Mouse (Mus musculus) C2C12 (cell line): ENCODE results near the gene Cmas. TPM values are rescaled to one million over a fixed set of nuclear protein-coding genes. Genes with fewer than 3 reads are reported as not detected.

ENCODE experiments used
- H3K27me3 ChIP-seq: one replicate; pipeline ENCODE4 v1.6.1; 2011; ENCODE audit not compliant: control insufficient read depth, insufficient read depth, insufficient read length
- H3K36me3 ChIP-seq: one replicate; pipeline ENCODE4 v1.6.1; 2011; ENCODE audit not compliant: control insufficient read depth, insufficient read depth
- H3K4me3 ChIP-seq: one replicate; pipeline ENCODE4 v1.5.1; 2011; ENCODE audit warnings: mild to moderate bottlenecking, control low read depth; ENCODE audit not compliant: poor library complexity, insufficient read depth, severe bottlenecking
- H3K79me2 ChIP-seq: one replicate; pipeline ENCODE4 v1.6.1; 2011; ENCODE audit not compliant: control insufficient read depth, insufficient read depth
- H3K79me3 ChIP-seq: one replicate; pipeline ENCODE4 v1.6.1; 2011; ENCODE audit warnings: low read depth, control low read depth
- H3ac ChIP-seq: one replicate; pipeline ENCODE3; 2011; ENCODE audit warnings: low read depth; ENCODE audit not compliant: control insufficient read depth, insufficient read length
- CEBPB ChIP-seq: IDR thresholded peaks from one replicate; pipeline ENCODE4 v1.6.1; 2011; ENCODE audit warnings: low read depth, mild to moderate bottlenecking, control low read depth, moderate library complexity
- CTCF ChIP-seq: IDR thresholded peaks from one replicate; pipeline ENCODE4 v1.5.1; 2011; ENCODE audit not compliant: control insufficient read depth, insufficient read depth, insufficient read length
- FOSL1 ChIP-seq: IDR thresholded peaks from one replicate; pipeline ENCODE4 v1.8.0; 2011; ENCODE audit warnings: mild to moderate bottlenecking, low read length; ENCODE audit not compliant: poor library complexity, insufficient read depth, severe bottlenecking
- MAX ChIP-seq: IDR thresholded peaks from one replicate; pipeline ENCODE4 v1.6.1; 2011; ENCODE audit warnings: mild to moderate bottlenecking, control low read depth
- MYOD1 ChIP-seq: IDR thresholded peaks from one replicate; pipeline ENCODE4 v1.6.1; 2011; ENCODE audit warnings: low read depth; ENCODE audit not compliant: control insufficient read depth, insufficient read length
- MYOG ChIP-seq: IDR thresholded peaks from one replicate; pipeline ENCODE4 v1.6.1; 2011; ENCODE audit not compliant: control insufficient read depth, insufficient read length; ENCODE audit errors: extremely low read depth
- USF1 ChIP-seq: IDR thresholded peaks from one replicate; pipeline ENCODE4 v1.6.1; 2011; ENCODE audit warnings: low read depth, mild to moderate bottlenecking, control low read depth, moderate library complexity
- polyA plus RNA-seq: library from polyadenylated mRNA; unstranded; fragments of >200 nt; fragmentation: generic; extraction: Trizol; gene quantifications from one replicate; pipeline ENCODE4 v1.2.1, GENCODE M21; 2012; ENCODE audit warnings: missing spikeins

Cmas gene
- polyA plus RNA-seq, 1 experiment = 34.1 TPM

DNA sequence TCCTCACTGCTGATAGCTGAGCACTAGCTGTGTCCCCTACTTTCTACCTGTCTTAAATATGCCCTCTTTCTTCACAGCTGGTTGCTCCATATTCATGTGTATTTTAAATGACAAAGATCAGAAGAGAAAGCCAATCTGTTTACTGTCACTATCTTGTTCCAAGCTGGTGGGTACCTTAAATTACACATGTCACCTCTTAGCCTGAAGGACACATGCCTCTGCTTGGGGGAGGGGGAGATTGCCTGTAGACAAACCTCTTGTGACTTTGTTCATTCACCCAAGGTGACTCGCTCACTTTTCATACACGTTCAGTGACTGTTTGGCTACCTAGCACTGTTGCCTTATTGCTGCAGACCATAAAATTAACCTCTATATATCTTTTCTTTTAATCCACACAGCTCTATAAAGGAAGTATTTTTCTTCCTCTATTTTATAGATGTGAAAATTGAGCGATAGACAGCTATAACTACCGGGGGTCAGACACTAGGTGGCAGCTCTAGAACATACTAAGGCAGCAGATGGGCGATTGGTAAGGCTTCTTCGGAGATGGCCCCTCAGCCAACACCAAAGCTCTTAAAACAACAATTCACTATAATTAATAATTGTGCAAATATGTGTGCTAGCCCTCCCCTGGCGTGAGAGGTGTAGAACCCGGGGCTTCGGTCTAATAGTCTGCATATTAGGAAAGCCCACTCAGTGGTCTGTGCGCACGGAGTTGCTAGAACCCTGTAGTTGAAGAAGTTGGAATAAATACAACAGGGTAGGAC lies 22.7 kb downstream of the Cmas start:
- Histone ChIP-seq H3ac (no peak overlapping the region), H3K79me3 (no peaks in the 10 kb centered on the region), H3K36me3 (peaks cover under 1% of the 10 kb centered on the region), H3K4me3 (no peak overlapping the region), H3K27me3 (no peaks in the 10 kb centered on the region), H3K79me2 (no peaks in the 10 kb centered on the region)
- TF ChIP-seq CEBPB (no peak), MYOG (no peak), USF1 (no peak), CTCF (no peak), FOSL1 (no peak), MAX (no peak), MYOD1 (no peak)

DNA sequence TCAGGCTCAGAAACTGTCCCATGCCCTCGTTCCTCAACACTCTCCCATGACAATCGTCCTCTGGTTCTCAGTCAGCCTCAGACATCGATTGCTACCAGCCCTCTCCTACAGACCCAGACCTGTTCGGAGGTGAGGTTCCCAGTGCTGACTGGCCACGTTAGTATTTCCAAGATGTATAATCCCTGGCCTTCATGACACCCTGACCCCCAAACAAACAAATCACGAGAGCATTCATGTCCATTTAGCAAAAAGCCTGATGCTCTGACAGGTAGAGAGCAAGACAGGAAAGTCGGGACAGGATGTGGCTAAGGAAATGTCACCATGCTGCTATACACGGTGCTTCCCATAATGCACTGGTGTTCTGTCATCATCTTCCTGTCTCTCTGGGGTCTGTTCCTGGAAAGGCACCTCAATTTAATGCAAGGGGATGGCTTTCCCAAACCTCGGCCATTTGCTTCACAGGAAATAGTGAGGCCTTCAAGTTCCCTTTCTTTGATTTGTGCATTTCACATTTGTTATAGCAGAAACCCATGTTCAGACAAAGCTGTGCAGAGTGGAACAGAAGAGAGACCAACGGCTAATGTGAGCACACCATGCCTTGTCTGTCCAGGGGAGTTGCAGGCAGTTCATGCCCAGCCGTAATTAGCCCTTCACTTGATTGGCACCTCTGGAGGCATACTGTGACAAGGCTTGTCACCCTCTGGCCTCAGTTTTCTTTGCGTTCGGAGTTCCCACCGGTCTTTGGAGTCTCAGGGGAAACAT lies 23.5 kb downstream of the Cmas start:
- no peaks in the 10 kb centered on the region for H3K27me3 ChIP-seq
- H3K4me3 ChIP-seq = no peak overlapping the region
- H3K79me2 ChIP-seq = no peaks in the 10 kb centered on the region
- TF ChIP-seq MYOD1 (no peak), CEBPB (no peak), MAX (no peak), MYOG (no peak), USF1 (no peak), CTCF (no peak), FOSL1 (no peak)
- no peak overlapping the region for H3ac ChIP-seq
- H3K36me3 ChIP-seq = no peaks in the 10 kb centered on the region
- H3K79me3 ChIP-seq = no peaks in the 10 kb centered on the region

DNA sequence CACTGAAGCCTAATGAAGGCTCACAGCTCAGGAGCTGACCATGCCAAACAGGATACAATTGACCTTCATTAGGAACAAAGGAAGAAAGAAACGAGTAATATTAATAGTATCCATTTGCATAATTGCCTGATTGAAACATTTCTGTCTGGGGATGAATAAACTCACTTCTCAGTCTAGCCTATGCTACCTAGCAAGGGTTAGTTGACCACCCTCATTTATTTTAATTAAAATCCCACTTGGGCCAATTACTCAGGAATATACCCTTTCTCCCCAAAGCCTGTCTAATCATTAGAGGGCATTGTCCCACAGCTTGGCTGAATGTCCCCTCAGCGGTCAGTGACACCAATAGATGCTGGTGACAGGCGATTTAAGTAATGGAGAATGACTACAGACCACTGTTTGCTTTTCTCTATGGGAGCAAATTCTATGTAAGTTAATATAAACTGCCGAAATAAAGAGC lies 24.1 kb downstream of the Cmas start:
- TF ChIP-seq FOSL1 (no peak), MYOD1 (no peak), MYOG (no peak), CEBPB (no peak), CTCF (no peak), MAX (no peak), USF1 (no peak)
- Histone ChIP-seq H3K4me3 (no peak overlapping the region), H3ac (no peak overlapping the region), H3K79me2 (no peaks in the 10 kb centered on the region), H3K36me3 (no peaks in the 10 kb centered on the region), H3K79me3 (no peaks in the 10 kb centered on the region), H3K27me3 (no peaks in the 10 kb centered on the region)

DNA sequence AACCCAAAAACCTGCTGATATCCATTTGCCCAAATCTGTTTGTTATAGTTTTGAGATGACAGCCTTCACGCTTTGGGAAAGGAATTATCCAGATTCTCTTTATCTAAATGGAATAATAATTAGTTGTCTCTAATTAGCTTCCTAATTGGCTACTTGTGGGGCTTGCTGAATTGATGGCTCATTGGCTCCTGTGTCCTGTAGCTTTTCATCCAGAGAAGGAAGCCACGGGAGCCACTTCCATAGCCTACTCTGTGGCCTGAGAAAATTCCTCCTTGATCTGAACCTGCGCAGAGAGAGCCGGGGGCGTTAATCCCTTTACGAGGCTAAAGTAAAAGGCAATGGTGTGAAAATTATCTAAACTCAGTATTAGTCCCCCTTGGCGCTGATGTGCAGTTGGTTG lies 24.8 kb downstream of the Cmas start:
- H3K27me3 ChIP-seq = no peaks in the 10 kb centered on the region
- TF ChIP-seq MYOD1 (no peak), MYOG (no peak), USF1 (no peak), CTCF (no peak), CEBPB (no peak)

DNA sequence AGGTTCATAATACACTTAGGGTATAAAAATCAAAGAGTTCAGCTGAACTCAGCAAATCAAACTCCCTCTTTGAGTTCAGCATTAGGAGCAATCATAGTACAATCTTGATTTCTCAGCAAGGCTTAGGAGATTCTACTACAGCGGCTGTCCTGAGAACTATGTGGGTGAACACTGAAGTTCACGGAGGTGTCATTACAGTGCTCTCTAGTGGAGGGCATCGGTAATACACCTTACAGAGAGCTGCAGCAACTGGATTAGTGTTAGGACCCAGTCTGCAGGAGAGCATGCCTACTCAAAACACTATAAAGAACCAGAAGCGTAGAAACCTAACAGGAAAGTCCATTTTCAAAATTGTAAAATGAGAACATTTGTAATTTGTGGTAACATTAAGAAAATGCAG lies 28.9 kb downstream of the Cmas start:
- H3ac ChIP-seq = no peak overlapping the region
- no peak overlapping the region for H3K4me3 ChIP-seq
- no peak for TF ChIP-seq USF1
- TF ChIP-seq CTCF = peak; percentile 20
- no peaks in the 10 kb centered on the region for H3K27me3 ChIP-seq
- no peaks in the 10 kb centered on the region for H3K79me3 ChIP-seq
- H3K79me2 ChIP-seq = no peaks in the 10 kb centered on the region
- H3K36me3 ChIP-seq = no peaks in the 10 kb centered on the region

More for the DNA sequence above, 24.8 kb downstream of the Cmas start:
- Histone ChIP-seq H3K79me2 (no peaks in the 10 kb centered on the region), H3K4me3 (no peak overlapping the region), H3ac (no peak overlapping the region), H3K36me3 (no peaks in the 10 kb centered on the region), H3K79me3 (no peaks in the 10 kb centered on the region)
